Mouse (Mus musculus): ENCODE measurements around the gene Gm47955.
"Not testable (repeated sequence)": the region's sequence is repeated elsewhere in the genome, so short reads cannot be mapped to it uniquely, and the experiment has no call there.

- not testable (repeated sequence) for TF ChIP-seq CTCF (IDR thresholded peaks at IDR 0.05; ENCODE audit: borderline replicate concordance, extremely low read depth, insufficient read depth, insufficient read length); POLR2A (IDR thresholded peaks at IDR 0.05; ENCODE audit: borderline replicate concordance, extremely low read depth, insufficient read depth, insufficient read length, poor library complexity, severe bottlenecking)
These were observed 4.2 kb upstream of the Gm47955 start, which contains the start of gene Gm7544 for GRCm38 (mm10) chr1:82955913-82956312.
